Mouse (Mus musculus) left cerebral cortex, adult 11 months (tissue): Measurements from ENCODE around the gene Tmem247.

Experiments used
- DNase-seq: peaks from one replicate; pipeline ENCODE4 v3.0.0; 2022; ENCODE audit warnings: low spot score

The Tmem247 gene

DNA sequence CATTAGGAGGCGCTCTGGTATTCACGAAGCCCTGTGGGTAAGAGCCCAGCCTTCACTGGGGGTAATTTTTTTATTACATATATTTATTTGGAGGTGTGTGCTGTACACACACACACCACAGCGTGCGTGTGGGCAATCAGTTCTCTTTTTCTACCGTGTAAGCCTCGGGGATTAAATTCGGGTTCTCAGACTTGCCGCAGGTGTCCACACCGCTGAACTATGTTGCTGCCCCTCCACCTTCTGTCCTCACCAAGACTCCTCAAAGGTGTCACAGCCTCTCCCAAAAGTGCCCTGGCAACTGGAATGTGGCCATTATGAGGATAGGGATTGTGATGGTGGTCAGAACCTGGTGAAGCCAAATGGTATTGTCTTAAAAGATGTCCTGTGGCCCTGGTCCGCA, at the start of gene Tmem247:
Gene Tmem247 (plus strand): TSS at position 301 of the 400 bp plus-strand sequence.
- no peak for DNase-seq

DNA sequence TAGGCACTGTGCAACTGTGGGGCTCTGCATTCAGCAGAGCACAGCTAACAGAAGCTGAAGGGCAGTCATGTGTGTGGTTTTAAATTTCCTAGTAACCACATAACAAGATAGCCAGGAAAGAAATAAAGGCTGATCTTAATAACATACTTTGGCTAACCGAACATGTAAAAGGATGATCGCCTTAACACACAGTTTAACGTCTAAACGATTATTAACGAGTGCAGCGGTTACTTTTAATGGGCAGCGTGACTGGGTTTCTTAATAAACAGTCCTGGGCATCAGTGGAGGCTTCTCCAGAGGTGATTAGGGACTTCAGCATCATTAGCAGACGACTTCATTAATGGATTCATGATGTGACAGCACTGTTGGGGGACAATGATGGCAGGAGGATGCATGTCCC, 46.6 kb upstream of the Tmem247 start:
- DNase-seq = no peak

DNA sequence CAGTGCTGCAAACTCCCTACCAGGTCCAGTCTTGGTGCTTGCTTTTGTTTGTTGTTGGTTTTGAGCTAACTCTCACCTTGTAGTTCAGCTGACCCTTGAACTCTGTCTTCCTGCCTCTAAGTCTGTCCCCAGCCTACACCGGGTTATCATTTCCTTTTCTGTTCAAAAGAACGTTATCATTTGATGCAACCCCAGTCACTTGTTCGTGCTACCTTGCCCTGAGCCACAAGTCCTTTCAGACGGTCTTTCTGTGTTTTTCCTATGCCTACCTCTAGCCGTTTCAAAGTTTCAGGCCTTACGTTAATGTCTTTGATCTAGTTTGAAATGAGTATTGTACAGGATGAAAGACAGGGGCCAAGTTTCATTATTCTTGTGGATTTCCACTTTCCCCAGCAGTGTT, 44.5 kb upstream of the Tmem247 start:
- DNase-seq = no peak

DNA sequence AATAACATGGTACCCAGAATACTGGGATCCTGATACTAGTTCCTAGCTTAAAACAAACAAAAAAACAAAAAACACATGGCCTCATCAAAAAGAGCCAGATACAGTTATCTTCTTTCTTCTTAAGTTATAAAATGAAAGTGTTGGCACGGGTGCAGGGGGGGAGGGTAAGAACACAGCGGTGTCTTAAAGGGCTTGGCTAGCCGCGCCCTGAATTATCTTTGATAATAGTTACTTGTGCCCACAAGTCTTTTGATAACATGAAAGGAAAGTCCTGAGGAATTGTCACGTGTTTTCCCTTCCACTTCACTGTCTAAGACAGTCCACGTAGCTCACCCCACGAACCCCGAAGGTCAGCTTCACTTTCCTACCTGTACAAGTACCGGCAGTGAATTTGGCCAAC, 40.2 kb upstream of the Tmem247 start:
- no peak for DNase-seq

DNA sequence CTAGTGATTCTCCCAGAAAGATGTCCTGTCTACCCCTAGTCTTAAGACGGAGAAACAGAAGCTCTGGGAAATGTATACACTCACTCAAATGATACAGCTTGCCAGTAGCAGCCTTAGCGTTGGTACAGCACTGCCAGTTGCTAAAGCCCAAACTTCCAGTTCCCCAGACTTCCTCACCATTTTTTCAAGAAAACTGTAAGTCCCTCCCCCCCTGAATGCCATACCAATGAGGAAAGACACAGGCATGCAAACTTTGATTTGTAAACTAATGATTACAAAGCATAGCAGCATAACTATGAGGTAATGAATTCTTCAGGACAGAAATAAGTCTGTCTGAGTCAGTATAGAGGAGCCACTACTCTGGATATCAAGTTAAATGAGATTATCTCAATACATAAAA, 39.4 kb upstream of the Tmem247 start:
- no peak for DNase-seq

DNA sequence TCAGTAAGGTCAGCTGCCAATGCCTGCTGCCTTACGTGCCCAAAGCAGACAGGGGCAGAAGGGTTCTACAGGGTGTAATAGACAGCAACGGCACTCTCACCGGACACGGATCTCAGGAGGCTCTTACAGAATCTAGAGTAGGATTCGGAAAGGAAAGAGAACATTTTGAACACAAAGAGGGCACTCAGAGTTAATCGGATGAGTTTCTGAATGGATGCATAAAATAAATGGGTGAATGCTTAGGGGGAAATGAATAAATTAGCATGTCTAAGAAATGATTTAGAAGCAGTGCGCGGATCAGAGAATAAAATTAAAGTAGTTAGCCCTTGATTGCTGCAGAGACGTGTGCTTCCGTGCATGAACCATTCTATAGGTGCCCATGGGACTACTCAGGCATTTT, 37.1 kb upstream of the Tmem247 start:
- DNase-seq = no peak

DNA sequence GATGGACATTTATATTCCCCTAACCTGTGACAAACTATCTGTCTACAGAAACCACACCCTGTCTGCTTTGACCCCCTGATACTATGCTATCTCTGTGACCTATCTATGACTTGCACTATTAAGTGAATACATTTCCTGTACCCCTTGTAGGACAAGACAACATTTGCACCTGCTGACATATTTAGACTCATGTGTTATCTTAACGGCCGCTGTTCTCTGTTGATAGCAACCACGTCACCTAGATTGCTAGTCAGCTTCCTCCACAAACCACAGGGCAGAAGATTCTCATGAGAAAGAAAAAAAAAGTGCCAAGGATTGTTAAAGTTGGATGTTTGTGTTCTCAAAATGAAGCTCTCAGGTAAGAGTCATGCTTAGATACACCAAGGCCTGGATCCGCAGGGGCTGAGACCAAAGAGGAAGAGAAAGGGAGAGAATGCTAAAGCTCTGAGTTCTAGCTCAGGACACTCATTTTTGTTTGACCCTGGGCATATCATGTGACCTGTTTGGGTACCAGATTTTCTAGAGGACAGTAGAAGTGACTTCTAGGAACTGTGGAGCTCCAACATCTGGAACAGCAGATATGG, 36.6 kb upstream of the Tmem247 start:
- DNase-seq = no peak

DNA sequence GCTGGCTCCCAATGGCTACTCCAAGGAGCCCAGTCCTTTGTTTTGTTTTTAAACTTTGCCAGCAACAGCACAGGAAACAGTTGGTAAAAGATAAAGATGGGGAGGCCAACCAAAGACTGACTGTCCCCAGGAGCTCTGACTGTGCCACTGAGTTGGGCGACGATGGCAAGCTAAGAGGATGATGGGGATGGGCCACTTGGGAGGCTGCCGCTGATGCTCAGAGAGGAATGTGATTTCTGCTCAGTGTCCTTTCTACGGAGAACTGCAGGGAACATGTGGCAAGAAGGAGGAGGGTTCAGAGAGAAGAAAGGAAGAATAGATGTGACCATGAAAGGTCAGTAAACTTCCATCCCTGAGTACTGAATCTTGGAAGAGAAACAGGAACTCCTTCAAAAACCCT, 22.0 kb upstream of the Tmem247 start:
- DNase-seq = no peak

DNA sequence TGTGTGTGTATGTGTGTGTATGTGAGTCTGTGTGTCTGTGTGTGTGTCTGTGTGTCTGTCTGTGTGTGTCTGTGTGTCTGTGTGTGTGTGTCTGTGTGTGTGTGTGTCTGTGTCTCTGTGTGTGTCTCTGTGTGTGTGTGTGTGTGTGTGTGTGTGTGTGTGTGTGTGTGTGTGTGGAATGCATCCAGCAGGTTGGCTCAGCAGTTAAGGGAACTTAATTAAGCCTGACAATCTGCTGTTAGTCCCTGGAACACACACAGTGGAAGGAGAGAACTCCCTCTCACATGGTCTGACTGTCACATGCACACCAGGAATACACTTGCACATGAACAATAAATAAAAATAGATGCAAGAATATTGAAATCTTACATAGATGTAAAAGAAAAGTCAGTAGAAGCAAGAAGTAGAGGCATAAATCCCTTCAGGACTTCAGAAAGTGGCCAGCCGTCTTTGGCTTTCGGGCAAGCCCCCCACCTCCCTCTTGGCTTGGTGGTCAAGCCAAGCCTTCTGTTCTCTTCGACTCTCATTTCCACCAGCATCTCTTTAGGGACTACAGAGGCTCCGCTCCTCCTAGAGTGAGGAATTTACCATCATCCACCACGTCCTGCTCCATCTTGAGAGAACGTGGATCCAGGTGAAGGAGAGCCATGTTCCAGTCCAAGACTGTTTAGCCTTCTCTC, 19.5 kb upstream of the Tmem247 start:
- DNase-seq = no peak

DNA sequence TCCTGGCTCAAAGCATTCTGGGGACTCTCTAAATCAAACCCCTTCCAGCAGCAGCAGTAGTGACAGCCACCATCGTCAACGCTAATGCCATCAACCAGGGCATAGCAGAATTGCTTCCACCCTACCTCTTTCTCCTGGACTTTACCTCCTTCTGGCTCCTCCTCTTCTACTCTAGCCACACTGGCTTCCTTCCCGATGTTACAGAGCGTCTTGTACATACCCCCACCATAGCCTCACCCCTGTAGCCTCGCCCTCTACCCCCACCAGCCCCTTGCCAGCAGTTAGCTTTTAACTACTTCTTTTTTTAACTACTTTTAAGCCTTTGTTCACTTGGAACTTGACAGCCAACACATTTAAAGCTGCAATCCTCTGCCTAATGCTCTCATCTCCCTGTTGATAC, 17.3 kb upstream of the Tmem247 start:
- DNase-seq = no peak

DNA sequence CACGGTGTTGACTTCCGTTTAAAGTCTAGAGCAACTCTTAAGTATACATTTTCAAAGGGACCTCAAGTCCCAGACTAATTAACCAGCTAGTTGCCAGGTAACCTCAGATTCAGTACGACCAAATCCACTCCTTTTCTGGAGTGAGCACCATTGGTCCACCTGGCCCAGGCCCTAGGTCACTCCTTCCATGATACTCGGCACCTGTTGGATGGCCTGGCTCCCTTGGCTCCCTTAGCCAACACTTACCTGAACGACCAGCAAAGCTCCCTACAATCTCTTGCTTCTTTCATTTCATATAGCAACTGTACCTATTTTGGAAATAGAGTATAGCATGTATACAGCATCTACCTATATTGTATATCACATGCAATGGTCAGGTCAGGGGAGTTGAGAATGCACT, 16.6 kb upstream of the Tmem247 start:
- no peak for DNase-seq

DNA sequence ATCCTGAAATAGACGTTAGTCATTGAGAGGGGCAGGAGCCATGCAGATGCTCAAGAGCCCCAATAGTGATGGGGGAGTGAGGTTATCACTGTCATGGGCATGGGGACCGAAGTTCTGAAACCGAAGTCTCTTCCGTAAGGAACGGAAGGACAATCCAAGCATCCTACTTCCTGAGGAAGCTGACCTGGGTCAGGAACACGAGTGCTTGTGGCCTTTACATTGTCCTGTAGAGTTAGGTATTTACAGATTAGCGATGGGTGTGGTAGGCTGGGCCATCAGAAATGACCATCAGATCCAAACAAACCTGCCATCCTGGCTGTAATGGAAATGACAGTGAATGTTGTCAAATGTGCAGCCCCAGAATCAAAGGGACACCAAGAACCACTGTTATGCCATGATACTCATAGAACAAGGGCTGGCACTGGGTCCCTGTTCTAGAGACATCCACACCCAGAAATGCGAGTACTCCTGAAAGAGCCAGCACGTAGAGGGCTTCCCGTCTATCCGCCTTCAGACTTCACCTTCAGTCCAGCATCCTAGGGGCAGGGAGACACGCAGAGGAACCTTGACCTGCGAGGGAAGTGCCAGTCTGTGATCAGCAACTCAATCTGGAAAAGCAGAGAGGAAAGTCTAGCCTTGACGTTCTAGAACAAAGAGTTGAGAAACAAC, 14.6 kb upstream of the Tmem247 start:
- no peak for DNase-seq

DNA sequence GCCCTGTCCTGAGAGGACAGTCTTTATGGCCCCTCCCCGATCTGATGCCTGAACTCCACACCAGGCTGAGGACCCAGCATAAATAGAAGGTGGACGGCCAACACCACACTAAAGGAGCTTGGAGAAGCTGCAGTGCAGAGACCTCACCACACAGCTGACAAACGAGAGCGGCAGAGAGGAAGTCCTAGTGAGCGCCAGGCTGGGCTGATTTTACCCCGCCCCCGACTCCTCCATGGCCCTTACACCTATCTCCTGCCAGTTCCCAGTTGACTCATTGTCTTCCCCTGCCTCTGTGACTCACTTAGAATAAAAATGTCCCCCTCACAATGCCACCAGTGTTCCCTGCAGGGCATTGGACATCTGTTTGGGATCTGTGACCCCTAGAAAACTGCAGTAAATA, 13.6 kb upstream of the Tmem247 start:
- no peak for DNase-seq

DNA sequence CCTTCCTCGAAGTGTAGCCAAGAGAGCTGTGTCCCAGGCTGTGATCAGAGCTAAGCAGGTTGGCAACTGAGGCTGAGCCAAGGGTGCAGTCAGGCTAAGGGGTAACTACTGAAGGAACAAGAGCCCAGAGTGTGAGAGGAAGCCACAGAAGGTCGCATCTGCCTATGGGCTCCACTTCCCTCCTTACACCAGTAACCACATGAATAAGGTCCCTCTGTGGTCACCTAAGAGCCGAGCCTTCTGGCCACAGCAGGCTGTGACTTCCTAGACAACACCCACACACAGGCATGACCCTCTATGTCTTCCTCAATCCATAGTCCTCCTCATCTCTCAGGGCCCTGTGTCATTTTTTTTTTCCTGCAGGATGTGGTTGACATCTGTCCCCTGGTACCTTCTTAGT, 12.9 kb upstream of the Tmem247 start:
- DNase-seq = no peak

DNA sequence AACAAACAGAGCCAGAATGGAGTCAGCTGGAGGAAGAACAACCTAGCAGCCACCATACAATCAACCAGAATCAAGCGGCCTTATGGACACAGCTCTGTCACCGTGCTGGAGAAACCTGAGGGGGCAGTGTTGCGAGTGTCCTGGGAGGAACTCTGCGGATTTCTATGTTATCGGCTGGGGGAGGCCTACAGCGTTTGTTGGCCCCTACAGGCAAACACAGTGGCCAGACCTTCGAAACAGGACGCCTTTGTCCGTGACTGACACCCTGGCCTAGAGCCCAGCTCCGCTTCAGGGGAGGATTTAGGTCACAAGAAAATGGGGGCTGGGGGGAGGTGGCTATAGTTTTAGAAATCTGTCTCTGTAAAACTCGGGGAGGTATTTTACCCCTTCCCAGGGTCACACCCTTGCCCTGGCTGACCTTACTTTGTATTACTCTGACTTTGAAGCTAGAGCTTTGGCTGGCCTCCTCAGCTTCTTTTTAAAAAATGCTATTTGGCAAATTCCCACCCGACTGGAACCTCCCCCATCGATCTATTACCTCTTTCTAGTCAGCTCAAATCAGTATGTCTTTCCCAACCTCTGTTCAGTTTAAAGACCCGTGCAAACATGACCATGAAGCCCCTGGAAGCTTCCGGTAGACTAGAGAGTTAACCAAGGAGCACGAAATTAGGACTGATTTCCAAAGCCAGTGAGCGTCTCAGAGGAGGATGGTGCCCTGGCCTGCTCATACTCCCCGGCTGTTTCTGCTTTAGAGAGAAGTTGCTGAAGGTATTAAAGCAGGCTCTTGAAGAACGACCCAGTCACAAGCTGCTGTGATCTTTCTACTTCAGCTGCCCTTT, 11.6 kb upstream of the Tmem247 start:
- no peak for DNase-seq

DNA sequence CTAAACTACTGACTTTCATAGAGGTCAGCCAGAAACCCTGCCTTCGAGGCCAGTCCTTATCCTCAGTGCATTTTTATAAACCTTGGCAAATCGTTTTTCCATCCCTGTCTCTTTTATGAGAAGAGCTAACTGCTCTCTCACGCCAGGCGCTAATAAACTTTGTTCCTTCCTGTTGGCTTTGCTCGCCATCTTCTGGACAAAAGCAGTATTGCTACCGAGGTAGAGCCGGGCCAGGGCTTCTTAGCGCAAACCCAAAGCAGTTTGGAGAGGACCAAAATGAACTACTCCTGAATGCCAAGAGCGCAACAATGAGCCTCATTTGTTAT, 11.0 kb upstream of the Tmem247 start:
- peak; percentile 70 for DNase-seq

DNA sequence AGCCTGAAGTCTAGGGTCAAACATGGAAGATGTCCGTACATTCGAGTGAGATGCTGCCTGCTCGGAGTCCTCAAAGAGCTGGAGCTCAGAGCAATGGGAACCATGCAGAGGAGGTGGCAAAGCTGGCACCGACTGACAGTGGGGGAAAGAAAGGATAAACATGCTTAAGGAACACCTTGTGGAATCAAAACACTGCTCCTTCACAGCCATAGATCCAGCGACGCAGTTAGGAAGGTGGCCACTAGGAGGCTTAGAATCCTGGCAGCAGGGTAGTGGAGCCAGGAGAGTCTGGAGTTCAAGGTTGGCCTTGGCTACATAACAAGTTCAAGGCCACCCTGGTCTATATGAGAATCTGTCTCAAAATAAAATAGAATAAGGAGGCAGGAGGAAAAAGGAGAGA, 10.5 kb upstream of the Tmem247 start:
- no peak for DNase-seq

DNA sequence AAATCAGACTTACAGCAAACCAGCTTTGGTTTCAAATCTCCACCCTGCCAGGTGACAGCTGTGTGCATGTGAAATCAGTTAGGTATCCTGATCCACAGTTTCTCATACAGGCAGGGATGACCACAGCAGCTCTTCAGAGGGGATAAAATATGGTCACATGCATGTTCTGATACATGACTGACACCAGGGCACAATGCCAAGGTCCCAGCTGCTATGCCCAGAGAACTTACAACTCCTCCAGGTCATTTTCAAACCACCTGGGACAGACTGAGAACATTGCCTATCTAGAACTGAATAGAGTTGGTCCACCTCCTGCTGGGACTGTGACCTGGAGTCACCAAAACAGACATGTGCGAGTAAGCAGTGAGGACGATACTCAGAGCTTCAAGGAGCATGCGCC, 10.1 kb upstream of the Tmem247 start:
- no peak for DNase-seq

DNA sequence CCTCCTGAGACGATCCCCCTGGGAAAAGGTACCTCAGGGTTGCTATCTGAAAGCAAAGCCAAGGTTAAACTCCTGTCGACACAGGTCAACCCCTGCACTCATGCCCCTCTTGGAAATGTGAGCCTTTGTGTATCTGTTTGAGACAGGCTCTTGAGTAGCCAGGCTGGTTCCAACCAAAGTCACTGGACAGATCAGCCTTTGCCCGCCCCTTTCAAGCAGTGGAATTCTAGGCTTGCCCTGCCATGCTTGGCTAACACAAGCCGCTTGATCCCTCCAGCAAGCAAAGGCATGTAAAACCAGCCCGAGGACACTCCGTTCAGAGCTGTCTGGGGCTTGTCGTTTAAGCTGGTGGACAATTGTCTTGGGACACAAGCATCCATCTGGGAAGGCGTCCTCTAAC, 8.8 kb upstream of the Tmem247 start:
- no peak for DNase-seq

DNA sequence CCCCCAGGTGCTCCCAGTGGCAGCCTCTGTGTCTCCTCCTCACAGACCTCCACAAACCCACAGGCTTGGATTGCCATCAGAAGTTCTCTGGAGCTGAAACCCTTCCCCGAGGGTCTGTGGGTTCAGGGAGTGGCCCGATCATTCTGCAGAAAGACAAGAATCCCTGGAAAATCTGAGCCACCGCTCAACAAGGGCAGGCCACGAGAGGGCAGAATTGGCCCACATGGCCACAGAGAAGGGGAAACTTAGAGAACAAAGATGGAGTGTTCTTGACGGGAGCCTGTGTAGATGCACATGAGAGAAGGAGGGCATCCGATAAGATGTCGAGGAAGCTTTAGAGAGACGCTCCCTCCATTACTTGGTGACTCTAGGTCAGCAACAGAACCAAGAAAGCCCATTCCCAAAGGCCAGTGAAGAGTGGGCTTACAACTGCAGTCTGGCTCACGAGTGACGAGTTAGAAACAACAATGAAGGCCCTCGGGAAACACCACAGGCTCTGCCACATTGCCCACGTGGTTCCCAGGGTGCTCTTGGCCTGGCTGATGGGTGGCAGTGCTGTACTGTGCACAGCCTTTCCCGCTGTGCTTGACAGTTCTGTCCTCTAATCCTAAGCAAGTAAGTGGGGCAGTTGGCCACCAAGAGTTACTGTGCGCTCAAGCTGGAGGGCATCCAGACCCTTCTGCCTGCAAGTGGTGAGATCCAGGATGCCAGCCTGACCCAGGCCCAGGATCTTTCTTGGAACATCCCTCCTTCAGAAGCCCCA, 7.2 kb upstream of the Tmem247 start:
- no peak for DNase-seq

DNA sequence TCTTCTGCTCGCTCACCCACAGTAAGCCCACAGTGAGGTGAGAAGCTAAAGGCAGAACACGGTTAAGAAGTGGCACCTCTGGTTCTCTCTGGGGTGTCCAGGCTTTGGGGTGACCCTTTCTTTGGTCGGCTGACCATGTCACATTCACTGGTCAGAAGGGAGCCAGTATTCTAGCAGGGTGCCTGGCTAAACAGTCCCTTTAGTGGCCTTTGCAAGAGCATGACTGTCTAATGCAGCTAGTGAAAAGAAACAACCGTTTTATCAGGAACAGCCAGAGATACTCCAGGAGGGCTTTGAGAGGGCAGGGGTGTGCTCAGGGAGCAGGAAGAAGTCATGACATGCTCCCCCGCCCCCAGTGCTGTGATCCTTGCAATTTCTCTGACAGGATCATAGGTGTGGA, 5.9 kb upstream of the Tmem247 start:
- no peak for DNase-seq

DNA sequence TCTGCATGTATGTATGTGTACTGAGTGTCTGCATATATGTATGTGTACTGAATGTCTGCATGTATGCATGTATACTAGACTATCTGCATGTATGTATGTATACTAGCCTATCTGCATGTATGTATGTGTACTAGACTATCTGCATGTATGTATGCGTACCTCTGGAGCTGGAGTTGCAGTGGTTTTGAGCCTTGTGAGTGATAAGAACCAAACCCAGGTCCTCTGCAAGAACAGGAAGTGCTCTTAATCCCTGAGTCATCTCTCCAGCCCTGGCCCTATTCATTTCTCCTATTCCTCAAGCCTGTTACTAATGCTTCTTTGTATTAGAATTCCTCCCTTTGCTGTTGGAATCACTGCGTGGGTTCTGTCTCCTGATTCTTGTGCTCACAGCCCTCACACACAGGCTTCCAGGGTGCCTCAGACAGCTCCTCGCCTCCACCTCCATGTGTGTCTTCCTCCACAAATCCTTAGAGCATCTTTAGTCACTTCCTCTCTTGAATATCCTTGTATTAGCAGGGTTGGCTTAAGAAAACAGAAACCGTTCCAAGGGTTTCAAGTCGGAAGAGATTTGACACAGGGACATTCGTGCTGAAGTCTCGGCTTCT, 4.0 kb upstream of the Tmem247 start:
- no peak for DNase-seq
